In genomic region chrX:103532620-103533199, GRCm38 (mm10) we compare ENCODE assay signal across 8 mouse cellular contexts.
DNase-seq lines count a peak whose midpoint lies in the region; ATAC-seq and TF ChIP-seq lines count a peak whose summit lies in the region.
"Not testable (repeated sequence)": the region's sequence is repeated elsewhere in the genome, so short reads cannot be mapped to it uniquely, and the experiment has no call there.

No protein-coding gene starts in this region.

- H3K4me3 ChIP-seq in forebrain, embryonic 11.5 days (ENCODE audit: low read depth, low read length); intestine, embryonic 14.5 days (ENCODE audit: low read depth, low read length); liver, embryonic 16.5 days (ENCODE audit: low read depth, low read length); midbrain, postnatal 0 days (ENCODE audit: low read depth, low read length); stomach, embryonic 15.5 days (replicated peaks): not testable (repeated sequence)

- not testable (repeated sequence) for H3K4me2 ChIP-seq in forebrain, embryonic 11.5 days (ENCODE audit: low read depth, low read length, severe bottlenecking); intestine, embryonic 14.5 days (ENCODE audit: low read length); liver, embryonic 16.5 days (ENCODE audit: low read depth, low read length); midbrain, postnatal 0 days (ENCODE audit: low read depth, low read length, poor library complexity, severe bottlenecking); stomach, embryonic 15.5 days

- not testable (repeated sequence) for H3K27me3 ChIP-seq in forebrain, embryonic 11.5 days (ENCODE audit: control insufficient read depth, insufficient read depth, low read length); intestine, embryonic 14.5 days (replicated peaks; ENCODE audit: control insufficient read depth, insufficient read depth, low read length); liver, embryonic 16.5 days (ENCODE audit: control insufficient read depth, insufficient read depth, low read depth, low read length); midbrain, postnatal 0 days (ENCODE audit: insufficient read depth, low read length); stomach, embryonic 15.5 days (replicated peaks)

- H3K9me3 ChIP-seq in forebrain, embryonic 11.5 days (ENCODE audit: control insufficient read depth, low read length); intestine, embryonic 14.5 days (ENCODE audit: control insufficient read depth, low read length); liver, embryonic 16.5 days (replicated peaks; ENCODE audit: control insufficient read depth, low read length); midbrain, postnatal 0 days (ENCODE audit: low read length); stomach, embryonic 15.5 days: not testable (repeated sequence)

- not testable (repeated sequence) for H3K36me3 ChIP-seq in forebrain, embryonic 11.5 days (ENCODE audit: control insufficient read depth, insufficient read depth, low read length); intestine, embryonic 14.5 days (ENCODE audit: control insufficient read depth, insufficient read depth, low read length); liver, embryonic 16.5 days (ENCODE audit: control insufficient read depth, insufficient read depth); midbrain, postnatal 0 days (ENCODE audit: insufficient read depth, low read length); stomach, embryonic 15.5 days

- peak overlapping the region; percentile 97 for H3K27ac ChIP-seq in forebrain, embryonic 11.5 days (ENCODE audit: low read depth, low read length)
- H3K27ac ChIP-seq in intestine, embryonic 14.5 days (ENCODE audit: low read depth) = 0 out of 2 replicates have a peak overlapping the region, but pooled peaks have one; percentile 1
- not testable (repeated sequence) for H3K27ac ChIP-seq in liver, embryonic 16.5 days (ENCODE audit: low read length)
- peak overlapping the region; percentile 78 for H3K27ac ChIP-seq in midbrain, postnatal 0 days (ENCODE audit: low read depth, low read length)
- peak overlapping the region; percentile 61; the same call in 1 of the 2 replicates for H3K27ac ChIP-seq in stomach, embryonic 15.5 days

- TF ChIP-seq CTCF in brain, embryonic 14.5 days (IDR thresholded peaks at IDR 0.05; ENCODE audit: borderline replicate concordance, extremely low read depth, insufficient read depth, insufficient read length); midbrain, postnatal 0 days (IDR thresholded peaks at IDR 0.05): not testable (repeated sequence)

- not testable (repeated sequence) for H3K4me1 ChIP-seq in forebrain, embryonic 11.5 days (replicated peaks; ENCODE audit: control insufficient read depth, insufficient read depth, low read length); intestine, embryonic 14.5 days (replicated peaks; ENCODE audit: control insufficient read depth, insufficient read depth, low read length); liver, embryonic 16.5 days (ENCODE audit: control insufficient read depth, low read depth, low read length); midbrain, postnatal 0 days (ENCODE audit: insufficient read depth, low read length); stomach, embryonic 15.5 days

- peak; percentile 96 for ATAC-seq in forebrain, embryonic 11.5 days (replicated peaks; ENCODE audit: low FRiP score)
- peak; percentile 85 for ATAC-seq in intestine, embryonic 14.5 days (replicated peaks; ENCODE audit: low FRiP score, low TSS enrichment, low read depth)
- ATAC-seq in liver, embryonic 16.5 days (ENCODE audit: low read depth) = 0 out of 2 replicates have a peak, but pooled peaks have one; percentile 21
- peak; percentile 93 for ATAC-seq in midbrain, postnatal 0 days (ENCODE audit: low FRiP score)
- ATAC-seq in stomach, embryonic 15.5 days (ENCODE audit: insufficient read depth, low FRiP score, low read depth) = peak; percentile 68; the same call in 1 of the 2 replicates

- peak; percentile 87 for DNase-seq in brain, embryonic 14.5 days (ENCODE audit: low read depth)
- DNase-seq in forebrain, embryonic 11.5 days (ENCODE audit: low spot score) = peak; percentile 63
- peak; percentile 91 for DNase-seq in heart, adult 11 months
- not testable (repeated sequence) for DNase-seq in intestine, embryonic 14.5 days (ENCODE audit: low spot score)
- DNase-seq in layer of hippocampus, postnatal 36 days = peak; percentile 36 to 55
- DNase-seq in midbrain, postnatal 0 days (ENCODE audit: low spot score) = peak; percentile 55

- WGBS in forebrain, embryonic 11.5 days = 0% methylated on average over 1 of the region's 2 CpGs
- 62% methylated on average over 1 of the region's 2 CpGs for whole genome bisulfite sequencing in intestine, embryonic 14.5 days
- 50% methylated on average over 1 of the region's 2 CpGs for WGBS in liver, embryonic 16.5 days (ENCODE audit: insufficient replicate concordance)
- WGBS in midbrain, postnatal 0 days = 13% methylated on average over 1 of the region's 2 CpGs
- 47% methylated on average over 2 of the region's 2 CpGs for WGBS in stomach, embryonic 15.5 days

- not testable (repeated sequence) for TF ChIP-seq POLR2A in brain, embryonic 14.5 days (IDR thresholded peaks at IDR 0.05; ENCODE audit: borderline replicate concordance, extremely low read depth, insufficient read depth, insufficient read length, poor library complexity, severe bottlenecking)

- H3K9ac ChIP-seq in forebrain, embryonic 11.5 days (ENCODE audit: low read length) = peak overlapping the region; percentile 28; the same call in 1 of the 2 replicates
- H3K9ac ChIP-seq in intestine, embryonic 14.5 days (ENCODE audit: low read length); liver, embryonic 16.5 days (ENCODE audit: low read depth, low read length); stomach, embryonic 15.5 days: not testable (repeated sequence)
- H3K9ac ChIP-seq in midbrain, postnatal 0 days (replicated peaks; ENCODE audit: low read length, poor library complexity, severe bottlenecking) = peak overlapping the region; percentile 24; the same call in 1 of the 2 replicates

Comparison
In these comparisons a context has a peak if more than half of its experiments do, and no peak if none do; other contexts are left out.
1. ATAC-seq: peak in every context shown above with its lines; median percentile 96 in forebrain, embryonic 11.5 days; 93 in midbrain, postnatal 0 days; 85 in intestine, embryonic 14.5 days; 68 in stomach, embryonic 15.5 days; 21 in liver, embryonic 16.5 days.